Mouse (Mus musculus): Measurements from ENCODE around the gene Plvap. TPM values are rescaled to one million over a fixed set of nuclear protein-coding genes. Genes with fewer than 3 reads are reported as not detected.

The Plvap gene
- polyA plus RNA-seq, 1 experiment: 20.5 TPM

GRCm38 (mm10) chr8:71516786-71517185 lies 5.2 kb upstream of the Plvap start:
- H3K4me1 ChIP-seq (ENCODE audit: control insufficient read depth, insufficient read depth, low read length): no peaks in the 10 kb centered on the region; the same call in 1 of the 2 replicates
- no peak overlapping the region for H3K27ac ChIP-seq (ENCODE audit: control insufficient read depth, insufficient read depth, low read depth, low read length, poor library complexity)
- no peak for TF ChIP-seq CTCF (IDR thresholded peaks at IDR 0.05; ENCODE audit: control insufficient read depth, insufficient read depth, low read length)
- no peak for TF ChIP-seq POLR2A (IDR thresholded peaks at IDR 0.05; ENCODE audit: borderline replicate concordance, control insufficient read depth, low read depth, low read length)
- H3K4me3 ChIP-seq (replicated peaks; ENCODE audit: control insufficient read depth, low read depth, low read length): no peak overlapping the region
- WGBS: 70% methylated on average over 6 of the region's 6 CpGs

- Histone ChIP-seq H3K4me3 (replicated peaks; ENCODE audit: control insufficient read depth, low read depth, low read length) (no peak overlapping the region), H3K27ac (ENCODE audit: control insufficient read depth, insufficient read depth, low read depth, low read length, poor library complexity) (no peak overlapping the region), H3K4me1 (ENCODE audit: control insufficient read depth, insufficient read depth, low read length) (peaks cover 1% of the 10 kb centered on the region)
- no peak for TF ChIP-seq CTCF (IDR thresholded peaks at IDR 0.05; ENCODE audit: control insufficient read depth, insufficient read depth, low read length)
- TF ChIP-seq POLR2A (IDR thresholded peaks at IDR 0.05; ENCODE audit: borderline replicate concordance, control insufficient read depth, low read depth, low read length): no peak
- WGBS: 71% methylated on average over 5 of the region's 5 CpGs
Measured at GRCm38 (mm10) chr8:71515043-71515442, 3.5 kb upstream of the Plvap start.

GRCm38 (mm10) chr8:71513018-71513754 lies 1.6 kb upstream of the Plvap start:
- 23% methylated on average over 15 of the region's 15 CpGs for WGBS

GRCm38 (mm10) chr8:71509316-71509715 lies 2.2 kb downstream of the Plvap start:
- peaks cover 1% of the 10 kb centered on the region for H3K4me1 ChIP-seq (ENCODE audit: control insufficient read depth, insufficient read depth, low read length)
- H3K27ac ChIP-seq (ENCODE audit: control insufficient read depth, insufficient read depth, low read depth, low read length, poor library complexity): no peak overlapping the region
- H3K4me3 ChIP-seq (replicated peaks; ENCODE audit: control insufficient read depth, low read depth, low read length): no peak overlapping the region
- TF ChIP-seq POLR2A (IDR thresholded peaks at IDR 0.05; ENCODE audit: borderline replicate concordance, control insufficient read depth, low read depth, low read length) (no peak), CTCF (IDR thresholded peaks at IDR 0.05; ENCODE audit: control insufficient read depth, insufficient read depth, low read length) (no peak)
- 70% methylated on average over 2 of the region's 2 CpGs for WGBS

More at GRCm38 (mm10) chr8:71513018-71513754, 1.6 kb upstream of the Plvap start:
- TF ChIP-seq POLR2A (IDR thresholded peaks at IDR 0.05; ENCODE audit: borderline replicate concordance, control insufficient read depth, low read depth, low read length): no peak
- no peak for TF ChIP-seq CTCF (IDR thresholded peaks at IDR 0.05; ENCODE audit: control insufficient read depth, insufficient read depth, low read length)
- Histone ChIP-seq H3K27ac (ENCODE audit: control insufficient read depth, insufficient read depth, low read depth, low read length, poor library complexity) (no peak overlapping the region), H3K4me3 (replicated peaks; ENCODE audit: control insufficient read depth, low read depth, low read length) (no peak overlapping the region), H3K4me1 (ENCODE audit: control insufficient read depth, insufficient read depth, low read length) (peaks cover 1% of the 10 kb centered on the region)

- Histone ChIP-seq H3K27ac (ENCODE audit: control insufficient read depth, insufficient read depth, low read depth, low read length, poor library complexity) (no peak overlapping the region), H3K4me3 (replicated peaks; ENCODE audit: control insufficient read depth, low read depth, low read length) (no peak overlapping the region), H3K4me1 (ENCODE audit: control insufficient read depth, insufficient read depth, low read length) (peaks cover 1% of the 10 kb centered on the region)
- WGBS: 1% methylated on average over 61 of the region's 61 CpGs
- TF ChIP-seq CTCF (IDR thresholded peaks at IDR 0.05; ENCODE audit: control insufficient read depth, insufficient read depth, low read length): no peak
- no peak; the same call in 1 of the 2 replicates for TF ChIP-seq POLR2A (IDR thresholded peaks at IDR 0.05; ENCODE audit: borderline replicate concordance, control insufficient read depth, low read depth, low read length)
Measured at GRCm38 (mm10) chr8:71507589-71508104, 3.9 kb downstream of the Plvap start.

- Histone ChIP-seq H3K4me3 (replicated peaks; ENCODE audit: control insufficient read depth, low read depth, low read length) (no peak overlapping the region), H3K27ac (ENCODE audit: control insufficient read depth, insufficient read depth, low read depth, low read length, poor library complexity) (no peak overlapping the region), H3K4me1 (ENCODE audit: control insufficient read depth, insufficient read depth, low read length) (no peaks in the 10 kb centered on the region)
- 63% methylated on average over 4 of the region's 4 CpGs for WGBS
- TF ChIP-seq CTCF (IDR thresholded peaks at IDR 0.05; ENCODE audit: control insufficient read depth, insufficient read depth, low read length) (no peak), POLR2A (IDR thresholded peaks at IDR 0.05; ENCODE audit: borderline replicate concordance, control insufficient read depth, low read depth, low read length) (no peak)
Measured at GRCm38 (mm10) chr8:71505979-71506378, 5.6 kb downstream of the Plvap start.

GRCm38 (mm10) chr8:71505326-71505725 lies 6.2 kb downstream of the Plvap start:
- H3K4me3 ChIP-seq (replicated peaks; ENCODE audit: control insufficient read depth, low read depth, low read length): no peak overlapping the region
- H3K27ac ChIP-seq (ENCODE audit: control insufficient read depth, insufficient read depth, low read depth, low read length, poor library complexity): no peak overlapping the region
- 80% methylated on average over 4 of the region's 4 CpGs for WGBS
- H3K4me1 ChIP-seq (ENCODE audit: control insufficient read depth, insufficient read depth, low read length): no peaks in the 10 kb centered on the region
- TF ChIP-seq CTCF (IDR thresholded peaks at IDR 0.05; ENCODE audit: control insufficient read depth, insufficient read depth, low read length): no peak
- no peak for TF ChIP-seq POLR2A (IDR thresholded peaks at IDR 0.05; ENCODE audit: borderline replicate concordance, control insufficient read depth, low read depth, low read length)

- TF ChIP-seq POLR2A (IDR thresholded peaks at IDR 0.05; ENCODE audit: borderline replicate concordance, control insufficient read depth, low read depth, low read length) (no peak), CTCF (IDR thresholded peaks at IDR 0.05; ENCODE audit: control insufficient read depth, insufficient read depth, low read length) (no peak)
- H3K4me1 ChIP-seq (ENCODE audit: control insufficient read depth, insufficient read depth, low read length): no peaks in the 10 kb centered on the region
- no peak overlapping the region for H3K4me3 ChIP-seq (replicated peaks; ENCODE audit: control insufficient read depth, low read depth, low read length)
- H3K27ac ChIP-seq (ENCODE audit: control insufficient read depth, insufficient read depth, low read depth, low read length, poor library complexity): no peak overlapping the region
- 88% methylated on average over 4 of the region's 4 CpGs for WGBS
Measured at GRCm38 (mm10) chr8:71504349-71504748, 7.2 kb downstream of the Plvap start.

All from bone marrow, adult 2 months (tissue).